Mouse (Mus musculus): ENCODE data around the gene Cpt1a.

Gene Cpt1a

GRCm38 (mm10) chr19:3431969-3432368 is 109.8 kb downstream of the Cpt1a start:
- DNase-seq, result no peak

- no peak for DNase-seq
Measured at GRCm38 (mm10) chr19:3434124-3434523, 112.0 kb downstream of the Cpt1a start.

DNA sequence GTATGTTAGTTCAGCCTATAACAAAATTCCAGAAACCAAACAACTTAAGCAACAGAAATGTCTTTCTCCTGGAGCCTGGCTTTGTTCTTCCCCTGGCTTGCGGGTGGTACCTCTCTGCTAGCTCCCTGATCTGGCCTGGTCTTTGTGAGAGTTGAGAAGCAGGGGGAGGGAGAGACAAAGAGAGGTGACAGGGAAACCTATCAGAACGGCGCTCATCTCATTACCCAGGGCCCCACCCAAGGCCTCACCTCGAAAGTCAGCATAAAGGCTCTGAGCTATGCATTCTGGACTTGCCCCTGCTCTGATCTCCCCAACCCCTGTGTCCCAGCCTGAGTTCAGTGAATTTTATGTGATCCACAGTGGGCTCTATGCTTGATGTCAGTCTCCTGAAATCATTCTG is 112.5 kb downstream of the Cpt1a start:
- no peak for DNase-seq
